Mouse (Mus musculus) forebrain, embryonic 10.5 days (tissue): ENCODE results near the gene Susd5. TPM values are rescaled to one million over a fixed set of nuclear protein-coding genes. Genes with fewer than 3 reads are reported as not detected.
"Not testable (repeated sequence)": the region's sequence is repeated elsewhere in the genome, so short reads cannot be mapped to it uniquely, and the experiment has no call there.

Experiments used
- DNase-seq: peaks from one replicate; pipeline ENCODE4 v3.0.0-alpha.2; 2017; ENCODE audit warnings: low spot score; ENCODE audit errors: extremely low spot score
- H3K27ac ChIP-seq: fragments of 300-500 bp; sonication (generic); 2 replicates; pipeline ENCODE4 v1.5.1; 2016; ENCODE audit warnings: mild to moderate bottlenecking
- H3K27me3 ChIP-seq: fragments of 300-500 bp; sonication (generic); 2 replicates; pipeline ENCODE4 v1.6.1; 2016; ENCODE audit warnings: mild to moderate bottlenecking; ENCODE audit not compliant: poor library complexity, severe bottlenecking
- H3K36me3 ChIP-seq: fragments of 300-500 bp; sonication (generic); replicated peaks from 2 replicates; pipeline ENCODE4 v1.6.1; 2016; ENCODE audit warnings: mild to moderate bottlenecking, moderate library complexity
- H3K4me1 ChIP-seq: fragments of 300-500 bp; sonication (generic); 2 replicates; pipeline ENCODE4 v1.6.1; 2016
- H3K4me3 ChIP-seq: fragments of 300-500 bp; sonication (generic); 2 replicates; pipeline ENCODE4 v1.5.1; 2016; ENCODE audit warnings: mild to moderate bottlenecking, moderate library complexity
- H3K9me3 ChIP-seq: fragments of 300-500 bp; sonication (generic); 2 replicates; pipeline ENCODE4 v1.6.1; 2016; ENCODE audit warnings: mild to moderate bottlenecking, moderate library complexity
- WGBS: fragments of 180-500 bp; shearing (Covaris S2); methylation state at CpG from one replicate; pipeline ENCODE4 v1.1.7; 2016; 5-methylcytosine and 5-hydroxymethylcytosine counted together
- polyA plus RNA-seq: library from polyadenylated mRNA; unstranded; fragments of >200 nt; fragmentation: Nextera tagmentation; extraction: Ambion mirVana; gene quantifications from 2 replicates; pipeline ENCODE4 v1.2.1, GENCODE M21; 2016

Gene Susd5
- polyA plus RNA-seq, 1 experiment from 2014 or later, result 0.17 TPM

DNA sequence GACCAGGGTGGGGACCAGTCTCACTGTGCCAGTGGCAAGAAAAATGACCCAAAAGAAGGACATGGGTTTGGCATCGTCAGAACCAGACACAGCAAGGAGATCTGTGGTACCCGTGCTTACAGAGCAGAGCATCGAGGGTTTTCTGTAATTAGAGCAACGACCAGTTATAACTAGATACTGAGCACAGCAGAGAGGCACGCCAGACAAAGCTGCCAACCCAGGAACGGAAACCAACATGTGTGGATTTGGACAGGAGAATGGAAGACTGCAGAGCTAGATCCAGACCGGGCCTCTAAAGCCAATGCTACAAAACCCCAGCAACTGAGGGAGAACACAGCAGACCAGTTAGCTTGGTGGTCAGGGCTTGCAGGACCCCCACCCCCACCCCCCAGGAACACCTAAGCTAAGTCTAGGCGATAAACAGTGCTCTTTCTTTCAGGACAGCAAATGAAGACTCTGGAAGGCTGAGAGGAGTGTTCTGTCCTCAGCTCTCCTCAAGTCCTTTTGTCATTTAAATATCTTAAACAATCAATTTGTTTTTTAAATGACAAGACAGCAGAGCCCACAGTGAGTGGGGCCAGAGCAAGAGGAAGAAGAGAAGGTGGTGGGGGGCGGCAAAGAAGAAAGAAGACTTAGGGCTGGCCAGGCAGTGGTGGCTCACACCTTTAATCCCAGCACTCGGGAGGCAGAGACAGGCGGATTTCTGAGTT lies 30.3 kb downstream of the Susd5 start:
- no peaks in the 10 kb centered on the region for H3K36me3 ChIP-seq
- no peak for DNase-seq
- no peak overlapping the region for H3K4me3 ChIP-seq
- H3K27me3 ChIP-seq, result no peaks in the 10 kb centered on the region
- H3K4me1 ChIP-seq, result no peaks in the 10 kb centered on the region
- no peaks in the 10 kb centered on the region for H3K9me3 ChIP-seq
- H3K27ac ChIP-seq, result no peak overlapping the region
- WGBS, result 80% methylated on average over 11 of the region's 11 CpGs

DNA sequence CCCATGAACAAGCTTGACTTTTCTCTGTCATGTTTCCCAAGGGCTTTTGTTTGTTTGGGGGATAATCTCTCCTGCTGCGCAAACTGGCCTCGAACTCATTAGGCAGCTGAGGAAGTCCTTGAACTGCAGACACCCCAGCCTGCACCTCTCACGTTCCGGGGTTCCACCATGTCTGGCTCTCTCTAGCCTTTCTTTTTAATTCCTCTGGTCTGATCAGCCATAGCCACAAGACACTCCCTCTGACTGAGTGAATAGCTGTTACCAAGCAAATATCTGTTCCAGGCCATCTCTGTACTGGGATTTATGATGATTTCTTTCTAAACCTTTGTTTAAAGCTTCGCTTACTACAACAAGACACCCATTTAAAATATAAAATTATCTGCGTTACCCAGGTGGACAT lies 31.9 kb downstream of the Susd5 start:
- 89% methylated on average over 6 of the region's 6 CpGs for WGBS
- not testable (repeated sequence) for H3K9me3 ChIP-seq, H3K27ac ChIP-seq, H3K4me1 ChIP-seq, H3K4me3 ChIP-seq, H3K27me3 ChIP-seq, H3K36me3 ChIP-seq, DNase-seq

DNA sequence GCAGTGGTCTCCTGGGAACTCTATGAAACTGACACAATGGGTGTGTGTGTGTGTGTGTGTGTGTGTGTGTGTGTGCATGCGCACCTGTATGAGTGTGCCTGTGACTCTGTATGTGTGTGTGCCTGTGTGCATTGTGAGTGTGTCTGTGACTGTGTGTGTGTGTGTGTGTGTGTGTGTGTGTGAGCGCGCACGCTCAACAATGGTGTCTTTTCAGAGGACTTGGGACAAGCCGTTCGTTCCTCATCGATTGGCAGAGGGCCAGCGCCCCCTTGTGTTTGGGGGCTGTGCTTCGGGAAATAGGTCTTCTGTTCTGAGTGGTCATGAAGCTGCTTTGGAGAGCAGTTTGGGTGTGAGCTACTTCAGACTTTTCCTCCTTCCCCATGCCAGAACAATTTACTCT lies 35.2 kb downstream of the Susd5 start:
- DNase-seq, result peak; percentile 61
- H3K36me3 ChIP-seq, H3K27me3 ChIP-seq, H3K4me3 ChIP-seq, H3K4me1 ChIP-seq, H3K9me3 ChIP-seq, H3K27ac ChIP-seq: not testable (repeated sequence)
- WGBS, result 16% methylated on average over 9 of the region's 9 CpGs

DNA sequence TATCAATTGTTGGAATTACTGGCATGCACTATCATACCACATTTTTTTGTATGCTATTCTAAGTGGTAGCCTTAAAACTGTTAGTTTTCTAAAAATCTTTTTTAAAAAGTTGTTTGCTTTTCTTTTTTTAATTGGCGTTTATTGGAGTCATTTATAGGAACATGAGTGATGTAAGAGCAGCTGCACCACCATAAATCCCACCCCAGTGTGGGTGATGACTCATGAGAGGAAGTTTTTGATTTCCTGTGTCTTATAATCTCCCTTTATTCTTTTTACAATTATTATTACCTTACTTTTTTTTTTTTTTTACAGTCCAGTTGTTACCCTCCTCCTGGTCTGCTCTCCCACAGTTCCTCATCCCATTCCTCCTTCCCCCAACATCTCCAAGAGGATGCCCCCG lies 37.9 kb downstream of the Susd5 start:
- H3K4me3 ChIP-seq, result no peak overlapping the region
- H3K9me3 ChIP-seq, result no peaks in the 10 kb centered on the region
- 86% methylated on average over 2 of the region's 2 CpGs for WGBS
- H3K4me1 ChIP-seq, result no peaks in the 10 kb centered on the region
- no peaks in the 10 kb centered on the region for H3K36me3 ChIP-seq
- H3K27me3 ChIP-seq, result no peaks in the 10 kb centered on the region
- no peak overlapping the region for H3K27ac ChIP-seq
- DNase-seq, result no peak

- Histone ChIP-seq H3K27me3 (no peaks in the 10 kb centered on the region), H3K9me3 (no peaks in the 10 kb centered on the region), H3K36me3 (no peaks in the 10 kb centered on the region), H3K4me3 (no peak overlapping the region), H3K27ac (no peak overlapping the region), H3K4me1 (no peaks in the 10 kb centered on the region)
- DNase-seq, result no peak
- 84% methylated on average over 9 of the region's 9 CpGs for WGBS
These were observed 41.9 kb downstream of the Susd5 start for GRCm38 (mm10) chr9:114098716-114099302.

GRCm38 (mm10) chr9:114110268-114110667 lies 53.3 kb downstream of the Susd5 start:
- H3K36me3 ChIP-seq, result no peaks in the 10 kb centered on the region
- no peaks in the 10 kb centered on the region for H3K27me3 ChIP-seq
- no peak overlapping the region for H3K4me3 ChIP-seq
- H3K27ac ChIP-seq, result no peak overlapping the region
- DNase-seq, result peak; percentile 9
- H3K9me3 ChIP-seq, result no peaks in the 10 kb centered on the region
- WGBS, result 78% methylated on average over 2 of the region's 2 CpGs
- H3K4me1 ChIP-seq, result no peaks in the 10 kb centered on the region

- WGBS, result 95% methylated on average over 8 of the region's 8 CpGs
- H3K4me1 ChIP-seq, result no peaks in the 10 kb centered on the region
- DNase-seq, result peak; percentile 11
- H3K27ac ChIP-seq, result no peak overlapping the region
- H3K4me3 ChIP-seq, result no peak overlapping the region
- H3K9me3 ChIP-seq, result no peaks in the 10 kb centered on the region
- no peaks in the 10 kb centered on the region for H3K36me3 ChIP-seq
- no peaks in the 10 kb centered on the region for H3K27me3 ChIP-seq
These were observed 54.2 kb downstream of the Susd5 start for GRCm38 (mm10) chr9:114111161-114111560.

DNA sequence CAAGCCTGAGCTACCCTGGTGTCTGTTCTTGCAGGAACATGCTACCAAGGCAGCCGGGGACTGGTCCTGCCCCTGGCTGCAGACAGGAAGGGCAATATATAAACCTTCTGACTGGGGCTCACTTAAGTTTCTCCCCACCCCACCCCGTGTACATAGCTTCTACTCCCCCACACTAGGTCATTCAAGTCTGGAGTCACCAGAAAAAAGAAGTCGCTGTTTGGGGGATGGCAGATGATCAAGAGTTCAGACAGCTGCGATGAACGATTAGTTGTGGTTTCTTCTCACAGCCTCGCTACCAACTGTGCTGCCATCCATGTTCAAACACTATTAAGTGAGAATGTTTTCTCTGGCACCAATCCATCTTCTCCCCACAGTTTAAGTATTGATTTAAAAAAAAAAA lies 55.3 kb downstream of the Susd5 start:
- Histone ChIP-seq H3K9me3 (no peaks in the 10 kb centered on the region), H3K4me1 (no peaks in the 10 kb centered on the region), H3K4me3 (no peak overlapping the region), H3K27me3 (no peaks in the 10 kb centered on the region), H3K36me3 (no peaks in the 10 kb centered on the region), H3K27ac (no peak overlapping the region)
- DNase-seq, result no peak
- WGBS, result 89% methylated on average over 6 of the region's 6 CpGs

DNA sequence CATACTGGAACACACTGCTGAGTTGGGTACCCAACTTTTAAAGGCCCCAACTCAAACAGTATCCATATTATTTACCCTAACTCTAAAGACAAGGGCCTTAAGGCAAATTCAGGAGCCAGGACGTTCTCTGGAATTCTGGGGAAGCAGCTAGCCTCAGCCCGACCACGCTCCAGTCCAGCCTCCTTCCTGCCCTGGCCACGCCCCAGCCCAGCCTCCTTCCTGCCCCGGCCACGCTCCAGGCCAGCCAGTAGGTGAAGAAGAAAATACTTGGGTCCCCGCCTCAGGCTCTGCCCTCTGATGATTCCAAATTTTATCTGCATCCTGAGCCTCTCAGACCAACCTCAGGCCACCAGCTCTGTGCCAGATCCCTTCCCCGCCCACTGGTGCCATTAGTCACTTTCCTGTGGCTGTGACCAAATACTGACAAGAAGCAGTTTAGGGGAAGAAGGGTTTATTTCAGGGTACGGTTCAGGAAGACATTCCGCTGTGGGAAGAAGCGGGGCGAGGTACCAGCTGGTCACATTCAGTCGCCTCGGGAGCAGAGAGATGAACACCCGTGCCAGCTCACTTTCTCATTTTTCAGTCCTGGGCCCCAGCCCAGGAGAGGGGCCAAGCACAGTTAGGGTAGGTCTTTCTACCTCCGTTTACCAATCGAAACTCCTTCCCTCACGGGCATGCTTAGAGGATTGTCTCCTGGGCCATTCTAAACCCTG lies 57.1 kb downstream of the Susd5 start:
- no peaks in the 10 kb centered on the region for H3K36me3 ChIP-seq
- H3K27me3 ChIP-seq, result no peaks in the 10 kb centered on the region
- H3K4me1 ChIP-seq, result no peaks in the 10 kb centered on the region
- 86% methylated on average over 18 of the region's 18 CpGs for WGBS
- no peak overlapping the region for H3K27ac ChIP-seq
- no peak overlapping the region for H3K4me3 ChIP-seq
- no peaks in the 10 kb centered on the region for H3K9me3 ChIP-seq
- DNase-seq, result no peak

DNA sequence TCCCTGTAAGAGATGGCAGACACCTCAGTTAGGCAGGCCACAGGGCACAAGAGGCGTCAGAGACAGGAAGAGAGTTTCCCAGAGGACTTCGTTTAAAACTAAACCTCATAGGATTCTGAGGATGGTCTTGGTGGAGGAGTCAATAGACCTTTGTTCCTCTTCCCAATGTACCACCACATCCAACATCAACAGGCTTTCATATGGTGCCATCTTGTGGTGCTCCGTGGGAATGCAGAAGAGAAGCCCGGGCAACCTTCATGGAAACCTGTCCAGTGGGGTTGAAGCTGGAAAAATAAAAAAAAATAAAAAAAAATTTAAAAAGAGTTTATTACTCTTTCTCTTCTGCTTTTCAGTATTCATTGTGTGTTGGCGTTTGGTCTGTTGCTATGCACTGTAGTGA lies 59.7 kb downstream of the Susd5 start:
- DNase-seq, result peak; percentile 58
- H3K4me3 ChIP-seq, H3K9me3 ChIP-seq, H3K27ac ChIP-seq, H3K4me1 ChIP-seq, H3K27me3 ChIP-seq, H3K36me3 ChIP-seq: not testable (repeated sequence)
- 22% methylated on average over 5 of the region's 5 CpGs for WGBS

- H3K4me1 ChIP-seq, H3K27me3 ChIP-seq, H3K4me3 ChIP-seq, H3K9me3 ChIP-seq, DNase-seq, H3K36me3 ChIP-seq, H3K27ac ChIP-seq: not testable (repeated sequence)
These were observed 65.9 kb downstream of the Susd5 start for GRCm38 (mm10) chr9:114122862-114123261.

- H3K27me3 ChIP-seq, H3K4me3 ChIP-seq, H3K36me3 ChIP-seq, H3K27ac ChIP-seq, H3K4me1 ChIP-seq, H3K9me3 ChIP-seq, DNase-seq: not testable (repeated sequence)
- 91% methylated on average over 1 of the region's 1 CpGs for WGBS
These were observed 72.4 kb downstream of the Susd5 start for GRCm38 (mm10) chr9:114129273-114129835.
